Mouse (Mus musculus) neural tube, embryonic 11.5 days (tissue): ENCODE measurements around the gene Mthfd1. TPM values are rescaled to one million over a fixed set of nuclear protein-coding genes. Genes with fewer than 3 reads are reported as not detected.

ENCODE experiments used
- ATAC-seq: fragments of 200-750 bp; cut with Nextera tagmentation; 2 replicates; pipeline ENCODE4 v1.8.0; 2017; ENCODE audit warnings: moderate number of reproducible peaks, mild to moderate bottlenecking, moderate TSS enrichment, moderate library complexity; ENCODE audit not compliant: insufficient read depth, low FRiP score, low TSS enrichment
- DNase-seq: peaks from one replicate; pipeline ENCODE4 v3.0.0-alpha.2; 2015; ENCODE audit warnings: low spot score
- H3K27ac ChIP-seq: fragments of 300-500 bp; sonication (generic); 2 replicates; pipeline ENCODE4 v1.5.1; 2014; ENCODE audit warnings: low read depth, mild to moderate bottlenecking, low read length
- H3K27me3 ChIP-seq: fragments of 300-500 bp; sonication (generic); 2 replicates; pipeline ENCODE4 v1.6.1; 2014; ENCODE audit warnings: mild to moderate bottlenecking, low read length, mixed read lengths; ENCODE audit not compliant: control insufficient read depth, insufficient read depth
- H3K36me3 ChIP-seq: fragments of 300-500 bp; sonication (generic); 2 replicates; pipeline ENCODE4 v1.6.1; 2014; ENCODE audit warnings: mild to moderate bottlenecking, low read length, moderate library complexity, mixed read lengths; ENCODE audit not compliant: control insufficient read depth, insufficient read depth
- H3K4me1 ChIP-seq: fragments of 300-500 bp; sonication (generic); 2 replicates; pipeline ENCODE4 v1.6.1; 2014; ENCODE audit warnings: low read length, mixed read lengths; ENCODE audit not compliant: control insufficient read depth, insufficient read depth
- H3K4me2 ChIP-seq: fragments of 300-500 bp; sonication (generic); 2 replicates; pipeline ENCODE4 v1.6.1; 2014; ENCODE audit warnings: low read depth, mild to moderate bottlenecking, moderate library complexity
- H3K4me3 ChIP-seq: fragments of 300-500 bp; sonication (generic); 2 replicates; pipeline ENCODE4 v1.5.1; 2014; ENCODE audit warnings: low read depth, low read length
- H3K9ac ChIP-seq: fragments of 300-500 bp; sonication (generic); 2 replicates; pipeline ENCODE4 v1.6.1; 2014; ENCODE audit warnings: mild to moderate bottlenecking, low read length
- H3K9me3 ChIP-seq: fragments of 300-500 bp; sonication (generic); 2 replicates; pipeline ENCODE4 v1.6.1; 2016; ENCODE audit warnings: low read length; ENCODE audit not compliant: control insufficient read depth
- whole genome bisulfite sequencing: fragments of 180-500 bp; shearing (Covaris S2); extraction: QIAGEN DNeasy Blood & Tissue Kit; methylation state at CpG from one replicate; pipeline ENCODE4 v1.1.7; 2014; 5-methylcytosine and 5-hydroxymethylcytosine counted together
- polyA plus RNA-seq: library from polyadenylated mRNA; unstranded; fragments of >200 nt; fragmentation: Nextera tagmentation; extraction: Ambion mirVana; gene quantifications from 2 replicates; pipeline ENCODE4 v1.2.1, GENCODE M21; 2014

Mthfd1 gene
- polyA plus RNA-seq, 1 experiment from 2014 or later, result 60.8 TPM

GRCm38 (mm10) chr12:76367096-76367995, 112.2 kb downstream of the Mthfd1 start:
- Histone ChIP-seq H3K9ac (peak overlapping the region; percentile 12; the same call in 1 of the 2 replicates), H3K4me2 (peak overlapping the region; percentile 89), H3K36me3 (no peaks in the 10 kb centered on the region), H3K27ac (0 out of 2 replicates have a peak overlapping the region, but pooled peaks have one; percentile 20), H3K27me3 (no peaks in the 10 kb centered on the region), H3K9me3 (no peaks in the 10 kb centered on the region), H3K4me3 (peak overlapping the region; percentile 86; the same call in 1 of the 2 replicates), H3K4me1 (peaks cover 26% of the 10 kb centered on the region)
- DNase-seq (peak; percentile 51), ATAC-seq (no peak)
- WGBS, result 15% methylated on average over 14 of the region's 14 CpGs

GRCm38 (mm10) chr12:76368201-76368789, 113.2 kb downstream of the Mthfd1 start:
- Histone ChIP-seq H3K36me3 (no peaks in the 10 kb centered on the region), H3K4me3 (peak overlapping the region; percentile 86), H3K9ac (peak overlapping the region; percentile 99), H3K4me2 (peak overlapping the region; percentile 89), H3K4me1 (peaks cover 27% of the 10 kb centered on the region), H3K9me3 (no peaks in the 10 kb centered on the region), H3K27ac (peak overlapping the region; percentile 98; the same call in 1 of the 2 replicates), H3K27me3 (no peaks in the 10 kb centered on the region)
- 7% methylated on average over 9 of the region's 9 CpGs for WGBS
- no peak for ATAC-seq
- no peak for DNase-seq

- Histone ChIP-seq H3K4me2 (peak overlapping the region; percentile 89), H3K27me3 (no peaks in the 10 kb centered on the region), H3K9me3 (no peaks in the 10 kb centered on the region), H3K36me3 (no peaks in the 10 kb centered on the region), H3K4me3 (peak overlapping the region; percentile 86), H3K4me1 (peaks cover 27% of the 10 kb centered on the region), H3K27ac (peak overlapping the region; percentile 98), H3K9ac (peak overlapping the region; percentile 99)
- WGBS, result under 1% methylated on average over 26 of the region's 26 CpGs
- ATAC-seq (peak; percentile 29), DNase-seq (peak; percentile 72)
These were observed 113.7 kb downstream of the Mthfd1 start for GRCm38 (mm10) chr12:76368790-76369205.

Other genes with a start within 250 kb of the Mthfd1 start
- gene Esr2, start 78.0 kb upstream of the Mthfd1 start, polyA plus RNA-seq, result 0.11 and 0.18 TPM in 2 replicates
- gene Tex21, start 8.6 kb upstream of the Mthfd1 start, polyA plus RNA-seq, result not detected in 2 replicates
- gene Akap5, start 69.6 kb downstream of the Mthfd1 start, polyA plus RNA-seq, result 3.9 and 4.4 TPM in 2 replicates
- 17.5 and 17.9 TPM in 2 replicates for gene Zbtb25, start 114.3 kb downstream of the Mthfd1 start, polyA plus RNA-seq
- gene Zbtb1, start 115.0 kb downstream of the Mthfd1 start, polyA plus RNA-seq, result 7.7 and 7.9 TPM in 2 replicates
- gene Hspa2, start 148.9 kb downstream of the Mthfd1 start, polyA plus RNA-seq, result 5.1 and 6.0 TPM in 2 replicates
- gene Ppp1r36, start 162.2 kb downstream of the Mthfd1 start, polyA plus RNA-seq, result 0.45 and 0.82 TPM in 2 replicates